Mouse (Mus musculus) cortical plate, adult 2 months (tissue): ENCODE results near the gene Peli2.

Source experiments
- CTCF ChIP-seq: fragments of 200-500 bp; IDR thresholded peaks from 2 replicates; pipeline ENCODE4 v1.5.1; 2011; ENCODE audit warnings: mild to moderate bottlenecking, control low read depth, low read length; ENCODE audit not compliant: insufficient read depth; ENCODE audit errors: extremely low read depth
- POLR2A ChIP-seq: fragments of 200-500 bp; IDR thresholded peaks from 2 replicates; pipeline ENCODE4 v1.6.1; 2011; ENCODE audit warnings: mild to moderate bottlenecking, low read length, control low read depth; ENCODE audit not compliant: insufficient read depth; ENCODE audit errors: extremely low read depth

GRCm38 (mm10) chr14:48139409-48139808, 18.8 kb downstream of the Peli2 start:
- TF ChIP-seq CTCF (no peak), POLR2A (no peak)
